Mouse (Mus musculus): ENCODE measurements around the gene Iqcj.

Gene Iqcj

GRCm38 (mm10) chr3:67959672-67960071 is 67.7 kb downstream of the Iqcj start:
- no peak for DNase-seq

- DNase-seq: no peak
Observed at GRCm38 (mm10) chr3:67960133-67960532, 68.1 kb downstream of the Iqcj start.

- DNase-seq: no peak
Observed at GRCm38 (mm10) chr3:67960727-67961126, 68.7 kb downstream of the Iqcj start.

GRCm38 (mm10) chr3:67961934-67962639 is 70.1 kb downstream of the Iqcj start:
- DNase-seq: no peak

GRCm38 (mm10) chr3:67974340-67974998 is 82.4 kb downstream of the Iqcj start:
- no peak for DNase-seq

GRCm38 (mm10) chr3:67980006-67980405 is 88.0 kb downstream of the Iqcj start:
- no peak for DNase-seq

- DNase-seq: no peak
Observed at GRCm38 (mm10) chr3:67983329-67983728, 91.3 kb downstream of the Iqcj start.

DNA sequence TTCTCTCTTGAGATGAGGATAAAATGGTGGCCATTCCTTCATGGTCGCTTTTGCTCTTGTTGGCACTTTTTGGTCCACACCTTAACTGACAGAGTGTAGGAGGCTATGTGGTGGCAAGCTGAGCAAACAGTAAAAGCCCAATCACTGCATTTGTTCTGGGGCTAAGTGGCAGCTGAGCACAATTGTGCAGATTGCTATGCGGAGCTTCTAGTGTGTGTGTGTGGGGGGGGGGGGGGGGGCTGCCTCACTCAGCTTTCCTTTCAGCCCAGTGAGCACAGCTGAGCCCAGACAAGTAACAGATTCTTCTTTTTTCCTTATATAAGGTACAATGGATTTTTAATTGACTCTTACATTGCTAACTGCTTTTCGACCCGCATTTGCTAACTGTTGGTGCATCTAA is 110.4 kb downstream of the Iqcj start:
- DNase-seq: no peak

DNA sequence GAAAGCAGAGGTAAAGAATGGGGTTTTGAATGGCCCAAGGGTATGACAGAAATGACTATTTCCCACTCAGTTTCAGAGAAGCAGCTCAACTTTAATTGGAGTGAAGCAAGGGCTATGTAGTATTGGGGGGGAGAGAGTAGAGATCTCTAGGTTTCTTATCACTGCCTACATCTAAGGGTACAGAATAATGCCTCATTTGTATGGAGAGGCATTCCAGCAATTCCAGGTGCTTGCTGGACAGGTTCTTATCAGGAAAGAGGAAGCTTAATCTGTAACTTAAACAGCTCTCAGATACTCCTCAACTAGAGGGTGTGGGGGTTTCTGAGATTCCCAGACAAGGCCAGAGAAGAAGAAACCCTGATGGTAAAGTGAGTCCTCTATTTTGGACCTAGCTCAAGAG is 120.3 kb downstream of the Iqcj start:
- DNase-seq: no peak

- DNase-seq: no peak
Observed at GRCm38 (mm10) chr3:68015786-68016185, 123.8 kb downstream of the Iqcj start.

- no peak for DNase-seq
Observed at GRCm38 (mm10) chr3:68019401-68019800, 127.4 kb downstream of the Iqcj start.

- no peak for DNase-seq
Observed at GRCm38 (mm10) chr3:68036097-68036496, 144.1 kb downstream of the Iqcj start.

DNA sequence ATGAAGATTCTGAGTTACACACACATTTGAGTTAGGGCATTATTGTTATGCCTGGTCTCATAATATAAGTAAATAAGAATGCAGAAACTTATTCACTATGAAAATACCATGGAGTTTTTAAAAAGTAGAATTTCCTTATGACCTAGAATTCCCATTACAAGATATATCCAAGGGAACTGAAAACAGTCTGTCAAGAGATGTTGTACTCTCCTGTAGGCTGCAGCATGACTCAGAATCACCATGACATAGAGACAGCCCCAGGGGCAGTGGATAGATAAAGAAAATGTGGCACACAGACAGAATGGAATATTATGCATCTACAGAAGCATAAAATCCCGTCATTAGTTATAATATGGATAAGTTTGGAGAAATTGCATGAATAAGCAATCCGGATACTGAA is 150.9 kb downstream of the Iqcj start:
- DNase-seq: no peak

DNA sequence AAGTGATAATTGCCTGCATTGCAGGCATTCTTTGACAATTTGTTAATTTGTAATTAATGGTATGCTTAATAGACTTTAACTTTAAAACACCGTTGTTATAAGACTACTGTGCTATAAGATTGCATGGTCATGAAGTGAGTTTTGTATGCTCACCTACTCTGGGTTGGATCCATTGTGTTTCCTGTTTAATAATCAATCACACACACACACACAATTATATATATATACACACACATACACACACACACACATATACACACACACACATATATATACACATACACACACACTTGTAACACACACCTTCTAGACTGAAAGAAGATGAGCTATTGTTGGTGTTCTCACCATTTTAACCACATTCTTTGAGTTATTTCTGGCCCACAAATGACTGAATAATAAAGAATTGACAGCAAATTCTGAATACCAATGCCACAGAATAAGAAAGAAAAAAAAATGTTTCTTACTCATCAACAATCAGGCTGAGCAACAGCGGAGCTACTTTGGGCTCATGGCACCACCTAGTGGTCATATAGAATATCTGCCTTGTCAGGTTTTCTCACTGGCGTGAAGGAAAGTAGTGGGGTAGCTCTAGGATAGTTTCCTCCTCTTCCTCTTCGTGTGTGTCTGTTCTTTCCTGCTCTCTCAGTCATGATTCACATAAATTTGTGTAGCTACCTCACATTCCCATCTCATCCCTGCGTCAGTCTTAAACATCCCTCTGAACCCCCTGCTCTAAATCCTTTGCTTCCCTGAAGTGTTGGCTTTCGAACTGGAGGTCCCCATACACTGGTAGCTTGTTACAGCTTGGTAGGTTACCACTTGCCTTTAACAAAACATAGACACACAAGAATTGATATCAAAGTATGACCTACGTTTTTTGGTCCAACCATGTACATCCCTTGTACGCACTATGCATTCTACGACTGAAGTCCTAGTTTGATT is 153.7 kb downstream of the Iqcj start:
- peak; percentile 20 to 40 for DNase-seq

DNA sequence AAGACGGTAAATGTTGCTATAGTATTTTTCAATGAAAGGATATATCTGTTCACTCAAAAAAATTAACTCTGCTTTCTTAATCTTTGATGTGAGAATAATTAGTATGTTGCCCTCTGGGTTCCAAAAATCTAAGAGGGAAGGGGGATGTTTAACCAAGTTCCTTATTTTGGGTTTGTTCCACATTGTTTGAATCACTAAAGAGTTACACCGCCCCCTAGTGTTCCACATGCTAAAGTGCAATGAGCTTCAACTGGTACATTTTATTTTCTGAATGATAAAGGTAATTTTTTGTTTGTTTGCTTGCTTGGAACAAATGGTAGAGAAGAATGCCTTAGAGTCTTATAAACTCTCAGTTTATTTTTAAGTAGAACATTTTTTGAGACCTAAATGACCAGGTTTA is 161.5 kb downstream of the Iqcj start:
- DNase-seq: peak; percentile 35 to 47

DNA sequence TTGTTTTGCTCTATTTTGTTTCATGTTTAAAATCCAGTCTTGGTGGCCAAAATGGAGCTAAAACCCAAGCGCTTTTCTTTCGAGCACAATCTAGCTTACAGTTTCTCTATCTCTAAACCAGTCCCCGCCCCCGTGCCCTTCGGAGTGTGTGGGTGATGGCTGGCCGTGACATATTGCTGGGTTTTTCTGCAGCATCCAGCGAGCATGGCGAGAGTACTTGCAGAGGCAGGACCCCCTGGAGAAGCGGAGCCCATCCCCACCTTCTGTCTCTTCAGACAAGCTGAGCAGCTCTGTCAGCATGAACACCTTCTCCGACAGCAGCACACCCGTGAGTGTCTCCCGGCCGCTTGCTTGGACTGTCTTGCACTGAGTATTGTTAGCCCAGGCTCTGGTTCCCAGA is 163.1 kb downstream of the Iqcj start:
- no peak for DNase-seq

- DNase-seq: peak; percentile 72 to 76
Observed at GRCm38 (mm10) chr3:68056373-68057275, 164.6 kb downstream of the Iqcj start.

DNA sequence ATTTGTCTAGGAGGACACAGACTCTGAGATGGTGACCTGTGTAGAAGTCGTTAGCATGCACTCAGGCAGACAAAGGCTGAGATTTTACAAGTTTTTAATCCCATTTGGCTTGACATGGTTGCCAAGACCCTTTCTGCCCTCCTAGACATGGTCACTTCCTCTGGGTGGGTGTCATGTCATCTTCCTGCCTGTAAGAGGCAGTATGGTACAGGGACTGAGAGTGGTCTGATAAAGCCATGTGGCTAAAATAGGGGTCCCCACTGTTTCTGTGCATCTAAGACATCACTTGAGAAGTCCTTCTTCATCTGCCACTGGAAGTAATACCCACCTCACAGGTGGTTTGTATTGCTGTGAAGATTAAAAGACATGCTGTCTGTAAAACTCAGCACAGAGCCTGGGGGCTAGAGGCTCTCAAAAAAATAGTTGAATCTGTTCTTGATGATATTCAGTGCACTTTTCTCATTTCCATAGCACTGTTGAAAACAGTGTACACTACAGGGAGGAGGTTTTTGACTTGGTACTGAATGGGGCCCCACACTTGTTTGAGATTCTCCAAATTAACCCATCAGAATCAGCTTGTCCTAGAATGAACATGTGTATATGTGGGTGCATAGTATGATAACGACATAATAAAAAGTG is 167.3 kb downstream of the Iqcj start:
- DNase-seq: peak; percentile 2 to 4

DNA sequence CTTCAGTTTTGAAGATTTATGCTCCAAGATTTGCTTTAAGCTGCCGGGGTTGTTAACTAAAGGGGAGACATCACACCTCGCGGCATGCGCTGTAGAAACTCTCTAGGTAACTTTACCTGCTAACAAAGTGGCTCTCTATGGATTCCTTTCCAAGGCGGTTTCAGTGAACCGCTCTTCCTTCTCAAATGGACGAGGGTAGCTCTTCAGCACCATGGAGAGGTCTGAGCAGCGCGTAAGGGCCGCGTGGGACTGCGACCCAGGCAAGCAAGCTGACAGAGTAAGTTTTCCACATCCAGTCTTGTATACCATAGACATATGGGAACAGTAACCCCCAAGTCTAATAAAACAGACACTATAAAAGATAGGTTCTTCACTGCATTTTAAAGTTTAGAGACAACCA is 172.7 kb downstream of the Iqcj start, which contains the start of gene Schip1:
Gene Schip1 (plus strand): TSS at position 72 of the 400 bp plus-strand sequence.
- DNase-seq: no peak

GRCm38 (mm10) chr3:68071395-68072386 is 179.7 kb downstream of the Iqcj start:
- DNase-seq: no peak

DNA sequence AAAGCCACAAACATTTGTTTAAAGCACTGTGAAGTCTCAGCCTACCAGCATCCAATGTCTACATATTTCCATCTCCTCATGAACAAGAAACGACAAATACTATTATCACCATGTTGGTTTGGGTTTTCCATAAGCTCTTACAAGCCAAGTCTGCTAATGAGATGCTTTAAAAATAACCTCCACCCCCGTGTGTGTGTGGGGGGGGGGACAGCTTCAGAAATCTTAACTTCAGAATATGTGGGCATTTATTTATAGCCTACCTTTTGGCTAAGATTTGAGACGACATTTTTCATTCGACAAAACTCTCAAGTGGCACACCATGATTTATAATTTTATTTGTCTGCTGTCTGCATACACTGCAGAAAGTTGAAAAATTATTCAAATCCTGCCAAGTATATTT is 185.4 kb downstream of the Iqcj start:
- DNase-seq: no peak
